Mouse (Mus musculus) 416B (cell line): ENCODE results near the gene Rlf.

Experiments used
- DNase-seq: peaks from one replicate; pipeline ENCODE4 v3.0.0; 2011; ENCODE audit warnings: low read depth

The Rlf gene

DNA sequence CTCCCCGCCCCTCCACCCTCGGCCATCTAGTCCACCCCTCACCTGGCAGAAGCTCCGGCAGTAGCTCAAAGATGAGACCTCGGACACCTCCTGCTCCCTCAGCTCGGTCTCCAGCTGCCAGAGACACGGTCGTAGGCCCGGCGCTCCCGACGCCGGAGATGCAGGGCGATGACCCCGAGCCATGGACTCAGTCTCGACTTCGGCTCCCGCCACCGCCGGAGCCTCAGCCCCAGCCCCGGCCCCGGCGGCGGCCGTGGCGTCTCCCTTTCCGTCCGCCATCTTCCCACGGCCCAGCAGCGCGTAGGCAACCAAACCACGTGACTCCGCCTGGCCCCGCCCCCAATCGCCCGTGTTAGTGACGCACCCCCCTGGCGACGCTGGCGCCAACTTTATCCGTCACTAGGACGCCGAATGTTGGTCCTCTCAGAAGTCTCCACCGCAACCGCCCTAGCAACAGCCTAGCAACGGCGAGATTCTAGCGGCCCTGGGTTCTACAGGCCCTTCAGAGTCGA, at the start of gene Rlf:
Rlf (minus strand) TSS at position 292 of the 512 bp plus-strand sequence.
- peak; percentile 94 for DNase-seq

GRCm38 (mm10) chr4:121241612-121242000, 26.7 kb upstream of the Rlf start:
- DNase-seq: no peak

GRCm38 (mm10) chr4:121240637-121241611, 26.0 kb upstream of the Rlf start:
- peak; percentile 82 for DNase-seq

- DNase-seq: no peak
Measured at GRCm38 (mm10) chr4:121239878-121240277, 25.0 kb upstream of the Rlf start.

DNA sequence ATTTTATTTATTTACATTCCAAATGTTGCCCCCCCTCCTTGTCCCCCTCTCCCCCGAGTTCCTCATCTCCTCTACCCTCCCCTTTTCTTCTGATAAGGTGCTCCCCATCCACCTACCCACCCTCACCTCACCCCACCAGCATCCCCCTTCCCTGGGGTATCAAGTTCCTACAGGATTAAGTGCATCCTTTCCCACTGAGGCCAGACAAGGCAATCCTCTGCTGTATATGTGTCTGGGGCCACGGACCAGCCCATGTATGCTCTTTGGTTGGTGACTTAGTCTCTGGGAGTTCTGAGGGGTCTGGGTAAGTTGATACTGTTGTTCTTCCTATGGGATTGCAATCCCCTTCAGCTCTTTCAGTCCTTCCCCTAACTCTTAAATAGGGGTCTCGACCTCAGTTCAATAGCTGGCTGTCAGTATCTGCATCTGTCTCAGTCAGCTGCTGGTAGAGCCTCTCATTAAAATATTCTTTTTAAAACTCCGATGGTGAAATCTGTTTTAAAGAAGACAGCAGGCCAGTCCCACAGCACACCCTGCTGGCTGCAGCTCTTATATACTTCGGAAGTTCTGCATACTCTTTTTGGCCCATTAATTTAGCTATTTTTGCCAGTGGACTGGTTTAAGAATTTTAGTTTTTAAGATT, 17.0 kb upstream of the Rlf start:
- DNase-seq: peak; percentile 77

DNA sequence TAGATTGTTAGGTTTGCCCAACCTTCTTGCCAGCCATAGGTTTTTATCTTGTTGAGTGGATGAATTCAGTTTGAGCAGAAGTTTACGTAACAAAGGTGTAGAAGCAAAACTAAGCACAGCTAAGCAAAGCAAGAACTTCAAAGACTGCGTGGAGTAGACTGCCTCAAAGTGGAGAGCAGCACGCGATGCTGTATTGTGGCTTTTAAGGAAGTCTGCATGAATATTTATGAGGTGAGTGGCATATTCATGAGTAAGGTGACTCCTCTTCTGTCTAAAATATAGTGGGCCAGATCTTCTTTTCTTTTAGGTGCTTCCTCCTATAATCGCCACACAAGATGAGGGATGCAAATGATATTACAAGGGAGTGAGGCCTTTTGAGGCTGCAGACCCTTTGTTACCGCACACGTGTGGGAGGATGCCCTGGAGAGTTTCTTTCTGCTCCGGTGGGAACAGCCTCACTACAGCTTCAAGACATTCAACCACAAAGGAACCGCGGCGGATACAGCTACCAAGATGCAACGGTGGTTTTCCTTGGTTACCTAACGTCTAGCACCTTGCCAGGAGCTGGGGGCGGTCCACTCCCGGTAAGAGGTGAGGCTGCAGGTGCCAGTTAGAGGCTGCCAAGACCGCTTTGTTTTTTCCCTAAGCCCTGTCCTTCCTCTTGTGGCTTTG, 16.2 kb upstream of the Rlf start:
- peak; percentile 46 for DNase-seq

DNA sequence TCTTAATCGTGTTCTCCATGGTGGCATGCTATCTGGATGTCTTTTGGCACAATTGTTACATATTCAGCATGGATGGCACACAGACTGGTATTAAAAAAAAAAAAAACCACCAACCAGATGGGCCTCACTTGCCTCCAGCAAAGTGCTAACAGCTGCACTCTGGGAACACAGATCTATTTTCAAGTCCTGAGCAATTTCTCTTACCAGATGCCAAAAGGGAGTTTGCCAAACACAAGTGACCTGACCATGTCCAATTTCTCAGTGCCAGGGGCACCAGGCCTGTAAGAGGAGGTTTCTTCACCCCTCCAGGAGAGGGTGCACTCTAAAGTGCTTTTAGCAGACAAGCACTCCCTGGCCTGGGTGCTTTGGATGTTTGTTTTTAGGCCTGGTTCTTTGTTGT, 12.2 kb upstream of the Rlf start:
- DNase-seq: no peak

DNA sequence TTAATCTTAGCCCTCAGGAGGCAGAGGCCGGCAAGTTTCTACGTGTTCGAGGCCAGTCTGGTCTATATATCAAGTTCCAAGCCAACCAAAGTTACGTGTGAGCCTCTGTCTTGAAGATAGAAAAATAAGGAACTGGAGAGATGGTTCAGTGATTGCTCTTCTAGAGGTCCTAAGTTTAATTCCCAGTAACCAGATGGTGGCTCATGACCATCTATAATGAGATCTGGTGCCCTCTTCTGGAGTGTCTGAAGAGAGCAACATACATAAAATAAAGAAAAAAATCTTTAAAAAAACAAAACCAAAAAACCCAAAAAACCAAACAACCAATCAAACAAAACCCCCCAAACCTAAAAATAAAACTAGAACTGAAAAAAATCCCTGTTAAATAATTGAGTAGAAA, 10.3 kb upstream of the Rlf start:
- peak; percentile 51 for DNase-seq

GRCm38 (mm10) chr4:121223136-121223535, 8.3 kb upstream of the Rlf start:
- DNase-seq: no peak

GRCm38 (mm10) chr4:121216216-121216615, 1.3 kb upstream of the Rlf start:
- peak; percentile 26 for DNase-seq

- no peak for DNase-seq
Measured at GRCm38 (mm10) chr4:121215489-121215888, 605 bp upstream of the Rlf start.

- DNase-seq: peak; percentile 62
Measured at GRCm38 (mm10) chr4:121213936-121214792, 720 bp downstream of the Rlf start.

- no peak for DNase-seq
Measured at GRCm38 (mm10) chr4:121208911-121209310, 6.0 kb downstream of the Rlf start.

DNA sequence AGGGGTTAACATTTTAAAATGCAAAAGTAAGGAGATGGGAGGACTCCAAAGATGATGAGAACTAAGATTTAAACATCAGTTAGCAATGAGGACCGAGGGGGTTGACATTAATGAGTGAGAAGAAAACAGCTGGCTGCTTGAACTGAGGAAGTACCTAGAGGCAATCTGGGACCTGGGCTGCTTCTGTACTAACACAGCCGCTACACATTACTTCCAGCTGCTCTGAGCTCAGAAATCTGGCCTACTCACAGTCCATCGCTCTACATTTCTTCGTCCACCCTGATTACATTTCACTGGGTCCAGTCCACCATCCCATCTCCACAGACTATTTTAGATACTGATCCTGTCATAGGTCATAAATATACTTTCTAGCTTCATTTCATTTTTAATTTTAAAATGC, 17.0 kb downstream of the Rlf start:
- DNase-seq: no peak

- peak; percentile 86 for DNase-seq
Measured at GRCm38 (mm10) chr4:121196995-121197394, 17.9 kb downstream of the Rlf start.

- DNase-seq: peak; percentile 85
Measured at GRCm38 (mm10) chr4:121196205-121196604, 18.7 kb downstream of the Rlf start.

DNA sequence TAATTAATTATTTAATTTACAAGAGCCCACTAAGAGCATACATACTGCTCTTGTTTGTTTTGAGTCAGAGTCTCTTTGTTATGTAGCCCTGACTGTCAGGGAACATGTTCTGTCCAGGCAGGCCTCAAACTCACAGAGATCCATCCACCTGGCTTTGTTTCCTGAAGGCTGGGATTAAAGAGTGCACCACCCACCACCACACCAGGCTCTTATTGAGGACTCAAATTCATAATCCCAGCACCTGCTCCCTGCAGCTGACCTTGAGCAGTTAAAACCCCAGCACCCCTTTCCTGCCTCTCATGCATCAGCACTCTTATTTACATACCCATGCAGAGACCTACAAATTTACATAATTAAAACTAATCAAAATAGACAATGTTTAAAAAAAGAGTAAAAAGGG, 20.1 kb downstream of the Rlf start:
- no peak for DNase-seq

GRCm38 (mm10) chr4:121192306-121192705, 22.6 kb downstream of the Rlf start:
- peak; percentile 51 for DNase-seq

GRCm38 (mm10) chr4:121189341-121189740, 25.5 kb downstream of the Rlf start:
- no peak for DNase-seq

- DNase-seq: no peak
Measured at GRCm38 (mm10) chr4:121179669-121180068, 35.2 kb downstream of the Rlf start.

GRCm38 (mm10) chr4:121167656-121168055, 47.2 kb downstream of the Rlf start:
- no peak for DNase-seq
